Mouse (Mus musculus): ENCODE results near the gene Rasl11b. TPM values are rescaled to one million over a fixed set of nuclear protein-coding genes. Genes with fewer than 3 reads are reported as not detected.
A peak's percentile ranks its signal among the peaks of the same experiment; 100 is the strongest.

Rasl11b gene
- polyA plus RNA-seq, 1 experiment from 2014 or later: 28.6 TPM

GRCm38 (mm10) chr5:74188076-74188475 lies 7.0 kb upstream of the Rasl11b start:
- DNase-seq (ENCODE audit: low spot score): no peak

GRCm38 (mm10) chr5:74188886-74189285 lies 6.2 kb upstream of the Rasl11b start:
- DNase-seq (ENCODE audit: low spot score): no peak

GRCm38 (mm10) chr5:74189484-74190160 lies 5.5 kb upstream of the Rasl11b start:
- no peak for DNase-seq (ENCODE audit: low spot score)

GRCm38 (mm10) chr5:74190161-74190491 lies 5.0 kb upstream of the Rasl11b start:
- DNase-seq (ENCODE audit: low spot score): no peak

GRCm38 (mm10) chr5:74190911-74191310 lies 4.2 kb upstream of the Rasl11b start:
- no peak for DNase-seq (ENCODE audit: low spot score)

GRCm38 (mm10) chr5:74193008-74193407 lies 2.1 kb upstream of the Rasl11b start:
- no peak for DNase-seq (ENCODE audit: low spot score)

GRCm38 (mm10) chr5:74193626-74194025 lies 1.5 kb upstream of the Rasl11b start:
- DNase-seq (ENCODE audit: low spot score): no peak

GRCm38 (mm10) chr5:74194027-74194840 lies 852 bp upstream of the Rasl11b start:
- peak; percentile 20 for DNase-seq (ENCODE audit: low spot score)

- DNase-seq (ENCODE audit: low spot score): no peak
Observed at GRCm38 (mm10) chr5:74195614-74196306, 674 bp downstream of the Rasl11b start.

- DNase-seq (ENCODE audit: low spot score): peak; percentile 61
Observed at GRCm38 (mm10) chr5:74196307-74196618, 1.2 kb downstream of the Rasl11b start.

- DNase-seq (ENCODE audit: low spot score): no peak
Observed at GRCm38 (mm10) chr5:74197541-74198330, 2.6 kb downstream of the Rasl11b start.

- no peak for DNase-seq (ENCODE audit: low spot score)
Observed at GRCm38 (mm10) chr5:74198446-74198845, 3.4 kb downstream of the Rasl11b start.

GRCm38 (mm10) chr5:74199793-74200192 lies 4.7 kb downstream of the Rasl11b start:
- peak; percentile 15 for DNase-seq (ENCODE audit: low spot score)

- peak; percentile 71 for DNase-seq (ENCODE audit: low spot score)
Observed at GRCm38 (mm10) chr5:74200481-74200880, 5.4 kb downstream of the Rasl11b start.

GRCm38 (mm10) chr5:74201570-74202357 lies 6.7 kb downstream of the Rasl11b start:
- DNase-seq (ENCODE audit: low spot score): no peak

GRCm38 (mm10) chr5:74202515-74202914 lies 7.4 kb downstream of the Rasl11b start:
- no peak for DNase-seq (ENCODE audit: low spot score)

- DNase-seq (ENCODE audit: low spot score): no peak
Observed at GRCm38 (mm10) chr5:74204465-74204864, 9.4 kb downstream of the Rasl11b start.

GRCm38 (mm10) chr5:74205509-74205908 lies 10.4 kb downstream of the Rasl11b start:
- peak; percentile 21 for DNase-seq (ENCODE audit: low spot score)

- no peak for DNase-seq (ENCODE audit: low spot score)
Observed at GRCm38 (mm10) chr5:74206038-74206437, 11.0 kb downstream of the Rasl11b start.

GRCm38 (mm10) chr5:74206649-74207048 lies 11.6 kb downstream of the Rasl11b start:
- no peak for DNase-seq (ENCODE audit: low spot score)

- DNase-seq (ENCODE audit: low spot score): no peak
Observed at GRCm38 (mm10) chr5:74207209-74207608, 12.1 kb downstream of the Rasl11b start.
